Mouse (Mus musculus) CH12.LX (cell line): Measurements from ENCODE around the gene P2rx1. TPM values are rescaled to one million over a fixed set of nuclear protein-coding genes. Genes with fewer than 3 reads are reported as not detected.
A peak's percentile ranks its signal among the peaks of the same experiment; 100 is the strongest.

Experiments used
- DNase-seq: peaks from one replicate; pipeline ENCODE4 v3.0.0-alpha.2; 2013; ENCODE audit errors: extremely low read depth
- H3K27ac ChIP-seq: 2 replicates; pipeline ENCODE4 v1.5.1; 2012; ENCODE audit warnings: low read depth, mild to moderate bottlenecking, control low read depth, moderate library complexity; ENCODE audit not compliant: insufficient read depth
- H3K27me3 ChIP-seq: replicated peaks from 2 replicates; pipeline ENCODE3; 2012; ENCODE audit warnings: inconsistent platforms
- H3K36me3 ChIP-seq, 2 experiments: replicated peaks in 1 of 2; 2 replicates each; pipeline versions ENCODE3 to v1.6.1; 2012; ENCODE audit warnings: inconsistent platforms in 1 of 2, low read length in 1 of 2, mild to moderate bottlenecking in 1 of 2, mixed read lengths in 1 of 2, moderate library complexity in 1 of 2; ENCODE audit not compliant: control insufficient read depth in 1 of 2, insufficient read depth in 1 of 2
- H3K4me1 ChIP-seq, 2 experiments: 2 replicates each; pipeline ENCODE4 v1.6.1; 2012; ENCODE audit warnings: inconsistent platforms in 1 of 2, moderate library complexity in 1 of 2; ENCODE audit not compliant: insufficient read depth in 2 of 2, control insufficient read depth in 1 of 2
- H3K4me2 ChIP-seq: 2 replicates; pipeline ENCODE4 v1.6.1; 2012; ENCODE audit warnings: low read depth, mild to moderate bottlenecking, control low read depth; ENCODE audit not compliant: poor library complexity, insufficient read depth, severe bottlenecking
- H3K4me3 ChIP-seq, 3 experiments: fragments of 150-350 bp in 1 of 3; sonication (generic) in 1 of 3; replicated peaks in 1 of 3; 2 replicates each; pipeline versions ENCODE3 to v1.5.1; 2011 to 2012; ENCODE audit warnings: low read depth in 2 of 3, low read length in 2 of 3, mild to moderate bottlenecking in 2 of 3, moderate library complexity in 2 of 3, control low read depth in 1 of 3, improper control_type of control experiment in 1 of 3, inconsistent platforms in 1 of 3, mixed read lengths in 1 of 3; ENCODE audit not compliant: poor library complexity in 1 of 3
- H3K79me2 ChIP-seq: replicated peaks from 2 replicates; pipeline ENCODE4 v1.6.1; 2012; ENCODE audit warnings: mild to moderate bottlenecking, moderate library complexity; ENCODE audit not compliant: control insufficient read depth, poor library complexity, insufficient read depth, severe bottlenecking; ENCODE audit errors: extremely low read depth
- H3K9ac ChIP-seq: 2 replicates; pipeline ENCODE4 v1.6.1; 2012; ENCODE audit warnings: low read depth, mild to moderate bottlenecking, control low read depth, moderate library complexity; ENCODE audit not compliant: insufficient read depth
- H3K9me3 ChIP-seq: replicated peaks from 2 replicates; pipeline ENCODE3; 2012; ENCODE audit warnings: low read length, inconsistent platforms, mixed read lengths
- BHLHE40 ChIP-seq: IDR thresholded peaks from 2 replicates; pipeline ENCODE4 v1.6.1; 2011; ENCODE audit warnings: mild to moderate bottlenecking, low read depth, low read length, improper control_type of control experiment
- CHD1 ChIP-seq: IDR thresholded peaks from 2 replicates; pipeline ENCODE4 v1.6.1; 2012; ENCODE audit warnings: low read depth, low read length, improper control_type of control experiment, inconsistent platforms
- CHD2 ChIP-seq: IDR thresholded peaks from 2 replicates; pipeline ENCODE4 v1.6.1; 2011; ENCODE audit warnings: low read length, improper control_type of control experiment
- CTCF ChIP-seq, 2 experiments: IDR thresholded peaks in 1 of 2; conservative IDR thresholded peaks in 1 of 2; 2 replicates each; pipeline ENCODE4 v1.5.1; 2011 to 2012; ENCODE audit warnings: low read depth in 2 of 2, low read length in 2 of 2, improper control_type of control experiment in 1 of 2, inconsistent platforms in 1 of 2, mild to moderate bottlenecking in 1 of 2, moderate library complexity in 1 of 2
- E2F4 ChIP-seq: IDR thresholded peaks from 2 replicates; pipeline ENCODE4 v1.6.1; 2011; ENCODE audit warnings: low read depth, low read length, improper control_type of control experiment; ENCODE audit not compliant: insufficient replicate concordance
- ELF1 ChIP-seq: IDR thresholded peaks from 2 replicates; pipeline ENCODE4 v1.6.1; 2014; ENCODE audit warnings: low read depth, mild to moderate bottlenecking, inconsistent platforms, low read length, improper control_type of control experiment
- EP300 ChIP-seq: IDR thresholded peaks from 2 replicates; pipeline ENCODE4 v1.6.1; 2011; ENCODE audit warnings: low read length, improper control_type of control experiment
- ETS1 ChIP-seq: conservative IDR thresholded peaks from 2 replicates; pipeline ENCODE4 v1.6.1; 2012; ENCODE audit warnings: low read depth, mild to moderate bottlenecking, inconsistent platforms, low read length, improper control_type of control experiment, moderate library complexity
- GABPA ChIP-seq: IDR thresholded peaks from 2 replicates; pipeline ENCODE4 v1.6.1; 2012; ENCODE audit warnings: low read depth, low read length, improper control_type of control experiment, inconsistent platforms; ENCODE audit not compliant: insufficient replicate concordance
- HCFC1 ChIP-seq: IDR thresholded peaks from 2 replicates; pipeline ENCODE4 v1.6.1; 2012; ENCODE audit warnings: low read depth, mild to moderate bottlenecking, inconsistent platforms, low read length, improper control_type of control experiment
- IRF4 ChIP-seq: IDR thresholded peaks from 2 replicates; pipeline ENCODE4 v1.6.1; 2014; ENCODE audit warnings: low read depth, mild to moderate bottlenecking, inconsistent platforms, low read length, improper control_type of control experiment
- JUN ChIP-seq: IDR thresholded peaks from 2 replicates; pipeline ENCODE4 v1.6.1; 2011; ENCODE audit warnings: low read depth, mild to moderate bottlenecking, low read length, improper control_type of control experiment, moderate library complexity; ENCODE audit not compliant: insufficient read depth
- JUND ChIP-seq: conservative IDR thresholded peaks from 2 replicates; pipeline ENCODE4 v1.6.1; 2011; ENCODE audit warnings: low read depth, low read length, improper control_type of control experiment
- KAT2A ChIP-seq: IDR thresholded peaks from 2 replicates; pipeline ENCODE4 v1.6.1; 2012; ENCODE audit warnings: low read length, improper control_type of control experiment, inconsistent platforms; ENCODE audit not compliant: insufficient replicate concordance
- MAFK ChIP-seq: IDR thresholded peaks from 2 replicates; pipeline ENCODE4 v1.6.1; 2011; ENCODE audit warnings: low read length, improper control_type of control experiment; ENCODE audit not compliant: insufficient replicate concordance
- MAX ChIP-seq: IDR thresholded peaks from 2 replicates; pipeline ENCODE4 v1.6.1; 2011; ENCODE audit warnings: low read length, improper control_type of control experiment
- MAZ ChIP-seq: IDR thresholded peaks from 2 replicates; pipeline ENCODE4 v1.6.1; 2012; ENCODE audit warnings: low read depth, mild to moderate bottlenecking, inconsistent platforms, low read length, improper control_type of control experiment, moderate library complexity
- MEF2A ChIP-seq: IDR thresholded peaks from 2 replicates; pipeline ENCODE4 v1.6.1; 2014; ENCODE audit warnings: low read depth, mild to moderate bottlenecking, inconsistent platforms, low read length, improper control_type of control experiment, borderline replicate concordance
- MXI1 ChIP-seq: IDR thresholded peaks from 2 replicates; pipeline ENCODE4 v1.6.1; 2011; ENCODE audit warnings: mild to moderate bottlenecking, low read depth, low read length, improper control_type of control experiment
- MYC ChIP-seq: IDR thresholded peaks from 2 replicates; pipeline ENCODE4 v1.6.1; 2011; ENCODE audit warnings: low read depth, mild to moderate bottlenecking, improper control_type of control experiment, low read length
- NELFE ChIP-seq: IDR thresholded peaks from 2 replicates; pipeline ENCODE4 v1.6.1; 2011; ENCODE audit warnings: low read depth, low read length, improper control_type of control experiment
- NRF1 ChIP-seq: IDR thresholded peaks from 2 replicates; pipeline ENCODE4 v1.6.1; 2014; ENCODE audit warnings: low read depth, mild to moderate bottlenecking, inconsistent platforms, low read length, improper control_type of control experiment, moderate library complexity
- PAX5 ChIP-seq: IDR thresholded peaks from 2 replicates; pipeline ENCODE4 v1.6.1; 2012; ENCODE audit warnings: low read length, inconsistent platforms, mixed read lengths
- POLR2A ChIP-seq: IDR thresholded peaks from 2 replicates; pipeline ENCODE4 v1.6.1; 2011; ENCODE audit warnings: low read depth, mild to moderate bottlenecking, improper control_type of control experiment, low read length
- POLR2AphosphoS2 ChIP-seq: IDR thresholded peaks from 2 replicates; pipeline ENCODE4 v1.6.1; 2011; ENCODE audit warnings: low read depth, low read length, improper control_type of control experiment
- RAD21 ChIP-seq: IDR thresholded peaks from 2 replicates; pipeline ENCODE4 v1.6.1; 2011; ENCODE audit warnings: low read depth, mild to moderate bottlenecking, low read length, improper control_type of control experiment, moderate library complexity
- RCOR1 ChIP-seq: conservative IDR thresholded peaks from 2 replicates; pipeline ENCODE4 v1.6.1; 2012; ENCODE audit warnings: low read depth, mild to moderate bottlenecking, inconsistent platforms, low read length, improper control_type of control experiment
- SIN3A ChIP-seq: IDR thresholded peaks from 2 replicates; pipeline ENCODE4 v1.6.1; 2012; ENCODE audit warnings: low read length, improper control_type of control experiment, inconsistent platforms
- SMC3 ChIP-seq: IDR thresholded peaks from 2 replicates; pipeline ENCODE4 v1.6.1; 2011; ENCODE audit warnings: low read depth, low read length, improper control_type of control experiment
- TBP ChIP-seq: conservative IDR thresholded peaks from 2 replicates; pipeline ENCODE4 v1.6.1; 2011; ENCODE audit warnings: low read depth, low read length, improper control_type of control experiment
- TCF12 ChIP-seq: IDR thresholded peaks from 2 replicates; pipeline ENCODE4 v1.6.1; 2014; ENCODE audit warnings: low read depth, mild to moderate bottlenecking, inconsistent platforms, low read length, improper control_type of control experiment
- UBTF ChIP-seq: IDR thresholded peaks from 2 replicates; pipeline ENCODE4 v1.6.1; 2012; ENCODE audit warnings: low read depth, mild to moderate bottlenecking, inconsistent platforms, low read length, improper control_type of control experiment, moderate library complexity
- USF1 ChIP-seq: IDR thresholded peaks from 2 replicates; pipeline ENCODE4 v1.6.1; 2014; ENCODE audit warnings: low read depth, mild to moderate bottlenecking, inconsistent platforms, low read length, improper control_type of control experiment
- USF2 ChIP-seq: conservative IDR thresholded peaks from 2 replicates; pipeline ENCODE4 v1.6.1; 2011; ENCODE audit warnings: low read depth, low read length, improper control_type of control experiment
- ZC3H11A ChIP-seq: IDR thresholded peaks from 2 replicates; pipeline ENCODE4 v1.6.1; 2012; ENCODE audit warnings: low read depth, mild to moderate bottlenecking, inconsistent platforms, low read length, improper control_type of control experiment
- ZKSCAN1 ChIP-seq: IDR thresholded peaks from 2 replicates; pipeline ENCODE4 v1.6.1; 2012; ENCODE audit warnings: low read depth, inconsistent platforms, low read length, improper control_type of control experiment, borderline replicate concordance
- ZMIZ1 ChIP-seq: IDR thresholded peaks from 2 replicates; pipeline ENCODE4 v1.6.1; 2012; ENCODE audit warnings: low read depth, mild to moderate bottlenecking, inconsistent platforms, low read length, improper control_type of control experiment
- ZNF384 ChIP-seq: IDR thresholded peaks from 2 replicates; pipeline ENCODE4 v1.6.1; 2012; ENCODE audit warnings: low read depth, low read length, improper control_type of control experiment, inconsistent platforms
- dilution Hi-C: fragments of 300-500 bp; cut with MboI; formaldehyde crosslinking; loops from 2 replicates; pipeline ENCODE4 v1.14.3; 2020; ENCODE audit warnings: low sequenced_read_pairs; ENCODE audit not compliant: extremely low pct_unique_long_range_greater_than_20kb, extremely low pct_ligation_motif_present
- in situ Hi-C: fragments of 300-500 bp; cut with MboI; formaldehyde crosslinking; loops from 3 replicates; pipeline ENCODE4 v1.14.3; 2019; ENCODE audit warnings: low sequenced_read_pairs, low pct_ligation_motif_present, low pct_unique_long_range_greater_than_20kb, mixed read lengths
- polyA plus RNA-seq: library from polyadenylated mRNA; unstranded; fragments of >175 nt; gene quantifications from 2 replicates; pipeline ENCODE4 v1.2.1, GENCODE M21; 2012; ENCODE audit warnings: low read depth; ENCODE audit not compliant: insufficient read length
- total RNA-seq, 2 experiments: library from RNA; depleted of rRNA; stranded (reverse); fragments of 300-350 nt in 1 of 2; fragments of >200 nt in 1 of 2; gene quantifications; 2 replicates each; pipeline ENCODE4 v1.2.3; 2012 to 2014

Gene P2rx1
- total and polyA plus RNA-seq, 3 experiments, result 15.9 to 23.3 (median 21.5) TPM

- Histone ChIP-seq H3K4me1 (peaks cover 46 to 88% of the 10 kb centered on the region in 2 experiments), H3K79me2 (no peaks in the 10 kb centered on the region)
Observed at GRCm38 (mm10) chr11:72954216-72954615, 44.7 kb upstream of the P2rx1 start.

GRCm38 (mm10) chr11:72955339-72955974 lies 43.4 kb upstream of the P2rx1 start:
- Histone ChIP-seq H3K27ac (peak overlapping the region; percentile 53; the same call in 1 of the 2 replicates), H3K36me3 (no peaks in the 10 kb centered on the region), H3K9me3 (peaks cover 4% of the 10 kb centered on the region), H3K27me3 (no peaks in the 10 kb centered on the region), H3K9ac (no peak overlapping the region), H3K4me3 (no peak overlapping the region), H3K4me1 (peaks cover 53 to 98% of the 10 kb centered on the region in 2 experiments), H3K79me2 (no peaks in the 10 kb centered on the region), H3K4me2 (no peak overlapping the region)
- TF ChIP-seq SMC3 (no peak), NRF1 (0 out of 2 replicates have a peak, but pooled peaks have one; percentile 8)
- in situ Hi-C loops (no loop called here), dilution Hi-C loops (no loop called here)
- no peak for DNase-seq

More at GRCm38 (mm10) chr11:72954216-72954615, 44.7 kb upstream of the P2rx1 start:
- Histone ChIP-seq H3K9me3 (peaks cover 16% of the 10 kb centered on the region), H3K27ac (peak overlapping the region; percentile 96), H3K4me3 (no peak overlapping the region), H3K36me3 (no peaks in the 10 kb centered on the region), H3K4me2 (peak overlapping the region; percentile 57; the same call in 1 of the 2 replicates), H3K9ac (no peak overlapping the region), H3K27me3 (no peaks in the 10 kb centered on the region)
- TF ChIP-seq CHD1 (no peak), TCF12 (no peak), NELFE (no peak), MEF2A (no peak), MAZ (no peak), POLR2A (peak; percentile 48; the same call in 1 of the 2 replicates), SIN3A (no peak), USF2 (no peak), ZC3H11A (no peak), HCFC1 (0 out of 2 replicates have a peak, but pooled peaks have one; percentile 13), BHLHE40 (no peak), KAT2A (no peak), MAX (no peak), TBP (0 out of 2 replicates have a peak, but pooled peaks have one; percentile 22), ZNF384 (no peak), RCOR1 (no peak), ZMIZ1 (no peak), ELF1 (no peak), MAFK (no peak), RAD21 (no peak; the same call in 1 of the 2 replicates), CTCF (conservative IDR thresholded peaks at IDR 0.05 in 1 of 2, IDR thresholded peaks at IDR 0.05 in 1 of 2; ENCODE audit: low read depth in 2 of 2, low read length in 2 of 2) (peak in 1 of 2 experiments; percentile 12; a peak in 1 of 4 replicates), JUN (no peak; the same call in 1 of the 2 replicates), UBTF (no peak; the same call in 1 of the 2 replicates), ETS1 (no peak), MXI1 (no peak), POLR2AphosphoS2 (no peak), MYC (no peak), JUND (0 out of 2 replicates have a peak, but pooled peaks have one; percentile 5), GABPA (no peak), IRF4 (no peak), USF1 (no peak), E2F4 (no peak), EP300 (peak; percentile 4), SMC3 (no peak), ZKSCAN1 (no peak), PAX5 (no peak), CHD2 (no peak), NRF1 (0 out of 2 replicates have a peak, but pooled peaks have one; percentile 26)
- dilution Hi-C loops (no loop called here), in situ Hi-C loops (no loop called here)
- DNase-seq, result peak; percentile 93
